ENCODE assay signal across 23 mouse cellular contexts in the genomic region with DNA sequence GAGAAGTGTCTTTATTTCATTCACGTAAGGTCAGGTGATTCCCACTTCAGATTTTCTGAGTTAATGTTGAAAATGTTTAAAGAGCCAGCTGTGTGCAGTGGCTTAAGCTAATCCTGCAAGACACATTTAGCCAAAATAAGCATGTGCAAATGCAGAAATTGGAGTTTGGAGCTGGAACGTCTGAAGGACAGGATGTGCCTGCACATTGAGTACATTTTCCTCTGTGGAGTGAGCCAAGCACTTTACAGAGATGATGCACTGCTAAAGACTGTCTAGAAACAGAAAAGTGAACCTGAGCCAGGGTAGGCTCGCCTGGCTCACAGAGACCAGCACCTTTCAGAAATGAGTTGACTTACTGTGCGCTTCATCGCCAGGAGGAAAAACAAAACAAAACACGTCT.
DNase-seq lines count a peak whose midpoint lies in the region; ATAC-seq lines count a peak whose summit lies in the region.
"Had no signal": no experiment of that assay in that cellular context is flagged by ENCODE, and none has a peak within 500 bp of the region (broad histone marks: within the 10 kb centered on the region; RNA-seq: fewer than 3 reads in every experiment).

No protein-coding gene starts in this region.

- DNase-seq in frontal cortex, adult 2 months (ENCODE audit: extremely low spot score in 1 of 2, low spot score in 1 of 2): peak; percentile 49 to 51
- no peak for DNase-seq in frontal cortex, postnatal 10 days (ENCODE audit: low spot score in 2 of 2)
- DNase-seq in left cerebral cortex, adult 11 months (ENCODE audit: low spot score): peak; percentile 26
- no peak for DNase-seq in left cerebral cortex, postnatal 4 days
- DNase-seq in right cerebral cortex, postnatal 25 days: peak; percentile 30
- DNase-seq in right cerebral cortex, postnatal 10 days (ENCODE audit: low spot score in 2 of 2): no peak
- peak; percentile 56 to 74 for DNase-seq in left cerebral cortex, postnatal 36 days (ENCODE audit: low spot score in 2 of 2)
- DNase-seq: adrenal gland, postnatal 14 days; cerebellum, adult 18-20 months; cerebellum, adult 9-11 months; cerebellum, postnatal 36 days; gastrocnemius, postnatal 14 days; heart, adult 2 months; heart, postnatal 14 days had no signal

- no peak overlapping the region for H3K4me3 ChIP-seq in forebrain, embryonic 12.5 days (replicated peaks)
- H3K4me3 ChIP-seq: embryonic facial prominence, embryonic 10.5 days; forebrain, embryonic 10.5 days; forebrain, embryonic 15.5 days; heart, adult 2 months; heart, embryonic 15.5 days; hindbrain, embryonic 13.5 days had no signal

- 82% methylated on average over 6 of the region's 6 CpGs for WGBS in forebrain, embryonic 12.5 days

- no peaks in the 10 kb centered on the region for H3K36me3 ChIP-seq in forebrain, embryonic 12.5 days (replicated peaks)
- H3K36me3 ChIP-seq: embryonic facial prominence, embryonic 10.5 days; forebrain, embryonic 10.5 days; forebrain, embryonic 15.5 days; heart, embryonic 15.5 days; hindbrain, embryonic 13.5 days had no signal

- no peak overlapping the region for H3K4me2 ChIP-seq in forebrain, embryonic 12.5 days
- H3K4me2 ChIP-seq: forebrain, embryonic 15.5 days; heart, embryonic 11.5 days; heart, embryonic 15.5 days; hindbrain, embryonic 13.5 days had no signal

- H3K27ac ChIP-seq in forebrain, embryonic 12.5 days: no peak overlapping the region
- H3K27ac ChIP-seq: embryonic facial prominence, embryonic 10.5 days; forebrain, embryonic 10.5 days; forebrain, embryonic 15.5 days; heart, adult 2 months; heart, embryonic 15.5 days; hindbrain, embryonic 13.5 days; hindbrain, postnatal 0 days had no signal

- H3K4me1 ChIP-seq in forebrain, embryonic 12.5 days: no peaks in the 10 kb centered on the region
- H3K4me1 ChIP-seq: forebrain, embryonic 15.5 days; heart, embryonic 15.5 days; hindbrain, embryonic 13.5 days had no signal

- no peaks in the 10 kb centered on the region for H3K9me3 ChIP-seq in forebrain, embryonic 12.5 days
- H3K9me3 ChIP-seq: embryonic facial prominence, embryonic 10.5 days; forebrain, embryonic 10.5 days; forebrain, embryonic 15.5 days; heart, embryonic 15.5 days; hindbrain, embryonic 13.5 days had no signal

- H3K27me3 ChIP-seq in forebrain, embryonic 12.5 days: no peaks in the 10 kb centered on the region
- H3K27me3 ChIP-seq: forebrain, embryonic 15.5 days; heart, embryonic 15.5 days; hindbrain, embryonic 13.5 days had no signal

- intact Hi-C loops in left cerebral cortex, postnatal 4 days (cut with DNase I): loop anchor here (10.0 kb wide), 1 partner anchor 151 kb away; a partner anchor contains a TSS
- intact Hi-C loops in left cerebral cortex, postnatal 36 days (cut with DNase I): no loop called here

- no peak for ATAC-seq in forebrain, embryonic 12.5 days (ENCODE audit: low FRiP score)
- ATAC-seq: activated CD4-positive, CD25-positive, alpha-beta regulatory T cell, adult 4 months; forebrain, embryonic 15.5 days; hindbrain, postnatal 0 days had no signal

- no peak overlapping the region for H3K9ac ChIP-seq in forebrain, embryonic 12.5 days
- H3K9ac ChIP-seq: forebrain, embryonic 15.5 days; heart, embryonic 15.5 days; hindbrain, embryonic 13.5 days had no signal

Comparison
In these comparisons a context has a peak if more than half of its experiments do, and no peak if none do; other contexts are left out.
1. DNase-seq: peak in frontal cortex, adult 2 months (2 of 2), left cerebral cortex, adult 11 months (single experiment), right cerebral cortex, postnatal 25 days (single experiment) and left cerebral cortex, postnatal 36 days (2 of 2); none in frontal cortex, postnatal 10 days (0 of 2), left cerebral cortex, postnatal 4 days (single experiment) and right cerebral cortex, postnatal 10 days (0 of 2).